Mouse (Mus musculus): ENCODE data around the gene Magi1.

DNA sequence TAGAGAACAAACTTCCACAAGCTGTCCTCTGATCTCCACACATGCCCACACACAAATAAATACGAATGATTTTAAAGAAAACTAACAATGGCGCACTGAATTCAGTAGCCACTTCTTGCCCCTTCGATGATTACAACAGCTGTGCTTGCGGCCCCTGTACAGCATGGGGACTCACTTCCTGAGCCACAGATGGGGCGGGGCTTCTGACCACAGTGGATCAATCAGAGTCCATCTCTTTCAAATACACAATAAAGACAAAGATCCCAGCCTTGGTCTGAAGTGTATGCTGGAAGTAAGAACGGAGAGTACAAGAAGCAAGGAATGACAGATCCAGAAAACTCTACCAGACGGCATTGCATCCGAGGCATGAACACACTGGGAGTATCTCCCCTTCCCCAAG, 120.8 kb downstream of the Magi1 start:
- TF ChIP-seq CTCF (IDR thresholded peaks at IDR 0.05; ENCODE audit: insufficient read depth, low read depth, low read length) (no peak), POLR2A (IDR thresholded peaks at IDR 0.05; ENCODE audit: insufficient read depth, low read depth, low read length) (no peak)

Measured in olfactory bulb, adult 2 months (tissue).